Mouse (Mus musculus) heart, embryonic 14.5 days (tissue): ENCODE results near the gene Cib2. TPM values are rescaled to one million over a fixed set of nuclear protein-coding genes. Genes with fewer than 3 reads are reported as not detected.

Source experiments
- ATAC-seq: fragments of 200-750 bp; cut with Nextera tagmentation; 2 replicates; pipeline ENCODE4 v1.8.0; 2017; ENCODE audit warnings: low read depth, moderate TSS enrichment; ENCODE audit not compliant: insufficient number of reproducible peaks, insufficient read depth, low FRiP score
- H3K27ac ChIP-seq, 2 experiments: fragments of 200-500 bp in 1 of 2; fragments of 300-500 bp in 1 of 2; sonication (generic) in 1 of 2; replicated peaks in 1 of 2; 2 replicates each; pipeline ENCODE4 v1.5.1; 2012 to 2014; ENCODE audit warnings: low read depth in 2 of 2, low read length in 2 of 2, control low read depth in 1 of 2, mild to moderate bottlenecking in 1 of 2, mixed read lengths in 1 of 2; ENCODE audit not compliant: control insufficient read depth in 1 of 2, insufficient read depth in 1 of 2
- H3K27me3 ChIP-seq: fragments of 300-500 bp; sonication (generic); 2 replicates; pipeline ENCODE4 v1.6.1; 2014; ENCODE audit warnings: mild to moderate bottlenecking, low read length, control low read depth; ENCODE audit not compliant: control insufficient read depth, insufficient read depth
- H3K36me3 ChIP-seq: fragments of 300-500 bp; sonication (generic); 2 replicates; pipeline ENCODE4 v1.6.1; 2014; ENCODE audit warnings: mild to moderate bottlenecking, control low read depth, low read length, mixed read lengths; ENCODE audit not compliant: control insufficient read depth, insufficient read depth
- H3K4me1 ChIP-seq, 2 experiments: fragments of 200-500 bp in 1 of 2; fragments of 300-500 bp in 1 of 2; sonication (generic) in 1 of 2; 2 replicates each; pipeline ENCODE4 v1.6.1; 2012 to 2014; ENCODE audit warnings: low read length in 2 of 2, control low read depth in 1 of 2, mixed read lengths in 1 of 2; ENCODE audit not compliant: control insufficient read depth in 2 of 2, insufficient read depth in 2 of 2
- H3K4me2 ChIP-seq: fragments of 300-500 bp; sonication (generic); 2 replicates; pipeline ENCODE4 v1.6.1; 2014; ENCODE audit warnings: mild to moderate bottlenecking, low read length
- H3K4me3 ChIP-seq, 2 experiments: fragments of 200-500 bp in 1 of 2; fragments of 300-500 bp in 1 of 2; sonication (generic) in 1 of 2; 2 replicates each; pipeline ENCODE4 v1.5.1; 2012 to 2014; ENCODE audit warnings: low read length in 2 of 2, mild to moderate bottlenecking in 2 of 2, control low read depth in 1 of 2, low read depth in 1 of 2, moderate library complexity in 1 of 2; ENCODE audit not compliant: control insufficient read depth in 1 of 2, insufficient read depth in 1 of 2
- H3K9ac ChIP-seq: fragments of 300-500 bp; sonication (generic); 2 replicates; pipeline ENCODE4 v1.6.1; 2014; ENCODE audit warnings: mild to moderate bottlenecking, low read length
- H3K9me3 ChIP-seq: fragments of 300-500 bp; sonication (generic); 2 replicates; pipeline ENCODE4 v1.6.1; 2016; ENCODE audit warnings: low read length, control low read depth; ENCODE audit not compliant: control insufficient read depth
- WGBS: fragments of 180-500 bp; shearing (Covaris S2); extraction: QIAGEN DNeasy Blood & Tissue Kit; methylation state at CpG from one replicate; pipeline ENCODE4 v1.1.7; 2014; 5-methylcytosine and 5-hydroxymethylcytosine counted together
- polyA plus RNA-seq: library from polyadenylated mRNA; unstranded; fragments of >200 nt; fragmentation: Nextera tagmentation; extraction: Ambion mirVana; gene quantifications from 2 replicates; pipeline ENCODE4 v1.2.1, GENCODE M21; 2014

Cib2 gene
- polyA plus RNA-seq, 1 experiment from 2014 or later, result 6.7 TPM

DNA sequence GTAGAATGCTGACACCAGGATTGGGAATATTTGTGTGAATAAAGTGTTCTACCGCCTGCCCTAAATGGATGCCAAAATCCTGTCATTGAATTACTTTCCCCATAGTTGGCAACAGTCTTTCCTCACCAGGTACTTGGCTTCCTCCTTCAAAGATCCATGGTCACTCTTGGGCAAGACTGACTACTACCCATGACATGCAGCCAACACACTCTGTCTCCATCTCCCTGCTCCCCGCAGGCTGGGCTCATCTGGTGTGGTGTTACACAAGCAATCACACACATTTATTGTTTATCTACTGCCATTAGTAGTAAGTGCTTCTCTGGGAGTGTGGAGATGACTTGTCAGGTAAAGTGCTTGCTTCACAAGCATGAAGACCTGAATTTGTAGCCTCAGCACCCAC lies 27.1 kb downstream of the Cib2 start:
- no peak overlapping the region for H3K9ac ChIP-seq
- H3K9me3 ChIP-seq, result no peaks in the 10 kb centered on the region
- H3K4me3 ChIP-seq, result no peak overlapping the region
- no peak overlapping the region for H3K4me2 ChIP-seq
- no peaks in the 10 kb centered on the region for H3K4me1 ChIP-seq
- ATAC-seq, result no peak
- no peaks in the 10 kb centered on the region for H3K27me3 ChIP-seq
- 84% methylated on average over 2 of the region's 2 CpGs for WGBS
- H3K27ac ChIP-seq, result no peak overlapping the region
- no peaks in the 10 kb centered on the region for H3K36me3 ChIP-seq

GRCm38 (mm10) chr9:54531421-54531820 lies 28.6 kb downstream of the Cib2 start:
- Histone ChIP-seq H3K27me3 (no peaks in the 10 kb centered on the region), H3K9me3 (no peaks in the 10 kb centered on the region), H3K4me3 (no peak overlapping the region), H3K27ac (no peak overlapping the region), H3K4me2 (no peak overlapping the region), H3K9ac (no peak overlapping the region), H3K36me3 (no peaks in the 10 kb centered on the region), H3K4me1 (no peaks in the 10 kb centered on the region)
- no peak for ATAC-seq

DNA sequence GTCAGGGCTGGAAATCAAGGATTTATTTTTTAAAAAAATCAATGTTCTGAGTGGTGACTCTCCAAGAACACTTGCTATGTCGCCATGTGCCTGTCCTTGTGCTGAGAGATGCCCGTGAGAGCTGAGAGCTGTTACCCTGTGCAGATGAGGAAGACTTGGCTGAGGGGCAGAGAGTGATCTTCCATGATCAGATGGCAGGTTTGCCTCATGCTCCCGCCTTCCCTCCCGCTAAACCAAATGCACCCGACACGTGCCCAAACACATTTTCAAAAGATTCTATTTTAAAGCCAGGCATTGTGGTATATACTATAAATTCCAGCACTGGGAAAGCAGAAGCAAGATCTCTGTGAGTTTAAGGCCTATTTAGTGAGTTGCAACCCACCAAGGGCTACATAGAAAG lies 29.2 kb downstream of the Cib2 start:
- H3K4me3 ChIP-seq, result no peak overlapping the region
- WGBS, result 84% methylated on average over 6 of the region's 6 CpGs
- no peak for ATAC-seq
- no peak overlapping the region for H3K4me2 ChIP-seq
- H3K27ac ChIP-seq, result no peak overlapping the region
- no peaks in the 10 kb centered on the region for H3K36me3 ChIP-seq
- H3K4me1 ChIP-seq, result no peaks in the 10 kb centered on the region
- no peaks in the 10 kb centered on the region for H3K9me3 ChIP-seq
- H3K9ac ChIP-seq, result no peak overlapping the region
- no peaks in the 10 kb centered on the region for H3K27me3 ChIP-seq

DNA sequence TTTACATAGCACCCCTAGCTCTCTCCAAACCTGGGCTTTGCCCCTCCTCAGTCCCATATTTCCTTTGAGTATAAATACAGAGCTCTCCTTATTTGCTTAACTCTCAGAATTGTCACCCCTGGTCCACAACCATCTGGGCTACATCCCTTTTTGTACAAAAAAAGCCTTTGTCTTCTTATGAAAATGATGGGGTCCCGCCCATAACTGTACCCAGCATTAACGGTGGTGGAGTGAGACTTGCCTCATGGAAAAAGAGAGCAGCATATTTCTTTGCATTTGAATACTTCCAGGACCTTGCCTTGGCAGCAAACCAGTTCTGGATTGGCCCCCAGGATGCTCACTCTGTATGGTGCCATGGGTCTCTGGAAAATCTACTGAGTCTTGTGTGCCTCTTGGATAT lies 30.1 kb downstream of the Cib2 start:
- no peaks in the 10 kb centered on the region for H3K36me3 ChIP-seq
- ATAC-seq, result no peak
- no peaks in the 10 kb centered on the region for H3K27me3 ChIP-seq
- 75% methylated on average over 2 of the region's 2 CpGs for WGBS
- no peak overlapping the region for H3K4me3 ChIP-seq
- no peak overlapping the region for H3K4me2 ChIP-seq
- H3K27ac ChIP-seq, result no peak overlapping the region
- H3K9me3 ChIP-seq, result no peaks in the 10 kb centered on the region
- H3K9ac ChIP-seq, result no peak overlapping the region
- no peaks in the 10 kb centered on the region for H3K4me1 ChIP-seq

DNA sequence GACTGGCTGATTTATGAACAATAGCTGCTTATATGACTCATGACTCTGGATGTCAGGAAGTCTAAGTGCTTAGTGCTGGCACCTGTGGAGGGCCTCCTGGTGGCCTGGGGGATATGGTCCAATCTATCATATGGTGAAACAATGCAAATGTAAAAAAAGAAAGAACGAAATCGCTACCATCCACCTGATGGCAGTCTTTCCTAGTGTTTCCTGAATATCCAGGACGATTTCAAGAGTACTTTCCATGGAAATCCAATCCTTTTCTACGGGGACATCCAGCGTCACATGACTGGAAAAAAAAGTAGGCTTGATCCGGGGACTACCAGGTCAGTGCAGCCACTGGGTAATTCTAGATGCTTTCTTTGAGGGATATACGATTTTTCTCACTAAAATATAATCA lies 32.3 kb downstream of the Cib2 start:
- no peak overlapping the region for H3K4me3 ChIP-seq
- H3K9me3 ChIP-seq, result no peaks in the 10 kb centered on the region
- no peaks in the 10 kb centered on the region for H3K4me1 ChIP-seq
- no peaks in the 10 kb centered on the region for H3K36me3 ChIP-seq
- 62% methylated on average over 7 of the region's 7 CpGs for WGBS
- no peaks in the 10 kb centered on the region; the same call in 1 of the 2 replicates for H3K27me3 ChIP-seq
- ATAC-seq, result no peak
- H3K27ac ChIP-seq, result no peak overlapping the region
- H3K9ac ChIP-seq, result no peak overlapping the region
- no peak overlapping the region for H3K4me2 ChIP-seq

DNA sequence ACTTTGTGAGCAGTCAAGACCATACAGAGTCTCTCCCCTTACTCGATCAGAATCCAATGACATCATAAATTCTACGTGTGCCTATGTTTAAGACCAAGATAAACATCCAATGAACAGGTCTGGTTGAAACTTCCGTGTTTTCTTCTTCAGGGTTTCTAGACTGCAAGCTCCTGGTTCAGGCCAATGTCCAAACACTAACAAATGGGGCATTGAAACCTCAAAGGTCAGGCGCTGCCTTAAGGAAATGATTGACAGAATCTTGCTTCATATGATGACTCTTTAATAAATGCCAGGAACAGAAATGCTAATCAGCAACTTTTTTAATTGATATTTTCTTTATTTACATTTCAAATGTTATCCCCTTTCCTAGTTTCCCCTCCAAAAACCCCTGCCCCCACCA lies 39.7 kb downstream of the Cib2 start:
- ATAC-seq, result no peak
- 78% methylated on average over 4 of the region's 4 CpGs for WGBS
- Histone ChIP-seq H3K4me3 (no peak overlapping the region), H3K9me3 (no peaks in the 10 kb centered on the region), H3K4me1 (no peaks in the 10 kb centered on the region), H3K4me2 (no peak overlapping the region), H3K27ac (no peak overlapping the region), H3K36me3 (no peaks in the 10 kb centered on the region), H3K27me3 (no peaks in the 10 kb centered on the region; the same call in 1 of the 2 replicates), H3K9ac (no peak overlapping the region)

GRCm38 (mm10) chr9:54518921-54519320 lies 41.1 kb downstream of the Cib2 start:
- H3K36me3 ChIP-seq, result no peaks in the 10 kb centered on the region
- H3K4me2 ChIP-seq, result no peak overlapping the region
- no peak overlapping the region for H3K9ac ChIP-seq
- no peak overlapping the region for H3K27ac ChIP-seq
- H3K4me1 ChIP-seq, result no peaks in the 10 kb centered on the region
- no peak overlapping the region for H3K4me3 ChIP-seq
- no peaks in the 10 kb centered on the region; the same call in 1 of the 2 replicates for H3K27me3 ChIP-seq
- ATAC-seq, result no peak
- 54% methylated on average over 7 of the region's 7 CpGs for WGBS
- H3K9me3 ChIP-seq, result no peaks in the 10 kb centered on the region

DNA sequence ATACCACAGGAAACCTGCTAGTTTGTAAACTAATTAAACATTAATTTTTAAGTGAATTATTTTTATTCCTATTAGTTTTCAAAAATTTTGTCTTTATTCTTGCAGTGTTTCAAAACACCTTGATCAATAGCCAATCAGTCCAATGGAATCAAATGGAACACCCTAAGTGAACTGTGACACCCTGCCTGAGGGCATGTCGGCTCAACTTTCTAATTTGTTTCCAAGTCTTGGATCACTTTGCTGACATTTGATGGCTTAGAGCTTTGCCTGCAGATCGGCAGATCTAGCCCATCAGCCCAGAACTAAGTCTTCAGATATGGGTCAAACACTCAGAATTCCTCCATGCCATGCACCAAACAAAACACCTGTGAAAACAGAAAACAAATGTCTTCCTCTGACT lies 44.0 kb downstream of the Cib2 start:
- no peak overlapping the region for H3K9ac ChIP-seq
- no peak overlapping the region for H3K4me3 ChIP-seq
- no peaks in the 10 kb centered on the region for H3K9me3 ChIP-seq
- no peak overlapping the region for H3K27ac ChIP-seq
- WGBS, result 85% methylated on average over 2 of the region's 2 CpGs
- no peaks in the 10 kb centered on the region for H3K36me3 ChIP-seq
- no peak overlapping the region for H3K4me2 ChIP-seq
- H3K27me3 ChIP-seq, result no peaks in the 10 kb centered on the region
- H3K4me1 ChIP-seq, result no peaks in the 10 kb centered on the region
- ATAC-seq, result no peak
